Mouse (Mus musculus) heart, adult 11 months (tissue): ENCODE measurements around the gene Fam3a.
A peak's percentile ranks its signal among the peaks of the same experiment; 100 is the strongest.
"Not testable (repeated sequence)": the region's sequence is repeated elsewhere in the genome, so short reads cannot be mapped to it uniquely, and the experiment has no call there.

Experiments used
- DNase-seq: peaks from one replicate; pipeline ENCODE4 v3.0.0; 2022

The Fam3a gene

GRCm38 (mm10) chrX:74392535-74393443 is at the start of gene Fam3a, which contains the start of gene Ikbkg:
Gene Fam3a, minus strand, starts transcription at chrX:74393272.
Gene Ikbkg, plus strand, starts transcription at chrX:74393290.
- DNase-seq = peak; percentile 99

- DNase-seq = peak; percentile 98
Observed at GRCm38 (mm10) chrX:74429290-74429821, 36.3 kb upstream of the Fam3a start.

DNA sequence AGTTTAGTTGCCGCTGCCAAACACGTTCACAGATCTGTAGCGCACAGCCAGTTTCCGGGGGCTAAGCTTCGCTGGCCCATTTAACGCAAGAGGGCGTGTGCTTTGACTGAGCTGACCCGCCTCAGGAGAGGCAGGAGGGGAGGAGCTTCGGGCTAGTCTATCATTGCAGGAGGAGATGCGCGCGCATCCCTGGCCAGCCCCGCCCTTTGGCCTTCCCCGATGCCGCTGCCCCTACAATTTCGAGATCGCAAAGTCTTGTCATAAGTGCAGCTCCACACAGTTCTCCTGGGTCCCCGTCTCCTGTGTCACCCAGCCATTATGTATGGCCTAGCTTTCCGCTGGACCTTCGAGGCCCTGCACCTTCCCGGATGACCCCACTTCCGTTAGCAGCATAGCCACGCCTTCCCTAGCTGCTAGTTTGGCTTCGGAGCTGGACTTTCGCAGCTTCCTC is 35.8 kb upstream of the Fam3a start, which contains the start of gene G6pdx:
Gene G6pdx, minus strand, starts transcription at position 369 of the 451 bp plus-strand sequence.
- peak; percentile 99 for DNase-seq

GRCm38 (mm10) chrX:74428146-74428825 is 35.2 kb upstream of the Fam3a start:
- DNase-seq = no peak

GRCm38 (mm10) chrX:74427116-74427515 is 34.0 kb upstream of the Fam3a start:
- DNase-seq = peak; percentile 83

DNA sequence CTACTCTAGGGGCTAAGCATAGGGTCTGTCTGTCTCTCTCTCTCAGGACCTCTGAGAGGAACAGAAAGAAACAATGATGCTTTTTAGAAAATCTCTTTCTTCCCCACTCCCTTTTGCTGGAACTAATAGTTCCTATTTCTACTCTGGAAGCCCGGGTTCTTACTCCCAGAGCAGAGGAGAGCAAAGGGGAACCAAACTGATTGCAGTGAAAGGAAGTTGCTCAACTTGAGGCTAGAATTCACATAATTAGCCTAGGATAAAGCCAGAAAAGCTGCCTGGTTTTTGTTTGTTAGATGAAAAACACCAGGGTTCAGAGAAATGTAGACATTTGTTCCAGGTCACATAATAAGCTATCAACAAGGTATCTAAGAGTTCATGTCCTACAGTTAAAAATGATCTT is 33.2 kb upstream of the Fam3a start:
- DNase-seq = peak; percentile 80

DNA sequence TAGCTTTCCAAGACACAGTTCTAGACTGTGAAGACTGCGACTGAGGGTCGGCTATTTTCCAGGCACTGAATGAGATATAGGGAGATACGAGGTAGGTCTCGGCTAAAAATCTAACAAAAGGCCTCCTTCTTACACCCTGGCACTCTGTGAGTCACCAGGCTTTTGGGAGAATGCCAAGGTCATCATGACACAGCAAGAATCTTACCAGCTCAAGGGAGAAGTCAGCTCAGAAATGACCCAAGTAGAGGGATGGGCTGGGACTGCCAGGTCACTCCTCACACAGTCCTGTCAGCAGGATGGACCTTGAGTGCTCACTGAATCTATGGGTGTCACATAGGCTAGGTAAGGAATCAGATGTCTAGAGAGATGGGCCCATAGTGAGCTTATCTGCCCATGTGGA is 32.1 kb upstream of the Fam3a start:
- peak; percentile 93 for DNase-seq

DNA sequence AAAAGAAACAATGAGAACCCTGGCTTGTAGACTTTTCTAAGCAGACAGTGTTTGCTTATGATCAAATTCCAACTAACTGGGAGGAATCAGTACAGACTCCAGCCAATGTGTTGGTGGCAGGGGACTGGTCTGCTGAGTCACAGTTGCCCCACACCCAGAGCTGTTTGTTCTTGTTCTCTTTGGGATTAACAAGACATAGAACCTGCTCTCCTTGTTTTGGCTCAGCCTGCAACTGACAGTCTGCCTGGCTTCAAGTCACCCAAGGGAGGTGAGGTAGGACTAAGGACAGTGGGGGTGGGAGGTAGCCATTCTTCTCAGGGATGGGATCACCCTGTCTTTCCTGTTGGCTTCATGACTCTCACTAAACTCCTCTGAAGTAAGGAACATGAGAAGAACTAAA is 31.4 kb upstream of the Fam3a start:
- DNase-seq = peak; percentile 89

DNA sequence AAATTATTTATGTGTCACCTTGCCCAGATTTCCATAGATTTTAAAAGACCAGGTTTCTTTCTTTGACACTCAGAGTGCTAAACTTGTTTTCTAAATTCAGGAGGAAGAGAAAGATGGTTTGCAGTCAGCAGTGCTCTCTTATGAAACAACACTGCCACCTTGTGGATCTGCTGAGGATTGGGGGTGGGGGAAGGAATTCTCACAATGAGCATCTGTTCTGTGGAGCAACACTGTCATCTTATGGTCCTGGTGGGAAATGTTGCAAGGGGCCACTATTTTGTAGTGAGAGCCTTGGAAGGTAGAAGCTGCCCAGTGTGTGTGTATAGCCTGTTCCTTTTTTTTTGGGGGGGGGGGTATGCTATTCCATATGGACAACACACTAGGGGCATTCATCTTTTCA is 20.3 kb upstream of the Fam3a start:
- peak; percentile 95 for DNase-seq

DNA sequence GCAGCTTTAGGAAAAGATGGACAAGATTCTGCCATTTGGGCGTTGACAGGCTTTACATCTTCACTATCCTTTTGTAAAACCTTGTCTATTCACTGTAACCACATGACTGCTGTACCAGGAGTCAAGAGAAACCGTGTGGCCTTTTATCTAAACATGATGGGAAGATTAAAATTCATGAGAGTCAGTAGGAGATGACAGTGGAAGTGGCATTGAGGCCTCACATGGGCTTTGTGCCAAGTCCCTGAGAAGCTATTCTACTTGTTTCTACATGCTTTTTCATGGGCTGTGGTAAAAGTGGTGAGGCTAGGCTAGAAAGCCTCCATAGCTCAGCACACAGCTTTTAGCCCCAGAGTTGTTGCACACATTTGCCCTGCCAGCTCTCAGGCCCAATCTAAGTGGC is 15.3 kb upstream of the Fam3a start:
- no peak for DNase-seq

GRCm38 (mm10) chrX:74400136-74400535 is 7.1 kb upstream of the Fam3a start:
- DNase-seq = no peak

DNA sequence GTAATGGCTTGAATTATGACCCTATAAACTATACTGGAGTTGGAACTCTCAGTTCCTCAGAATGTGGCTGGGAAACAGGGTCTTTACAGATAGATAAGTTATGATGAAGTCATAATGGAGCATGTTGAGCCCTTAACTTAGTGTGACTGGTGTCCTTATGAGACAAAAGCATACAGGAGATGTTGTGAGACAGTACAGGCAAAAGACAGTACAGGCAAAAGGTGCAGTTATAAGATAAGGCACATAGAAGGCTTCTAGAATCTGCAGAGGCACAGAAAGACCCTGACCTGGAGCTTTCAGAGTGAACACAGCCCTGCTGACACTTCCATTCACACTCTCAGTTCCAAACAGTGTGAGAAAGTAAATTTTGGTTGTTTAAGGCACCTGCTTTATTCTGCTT is 4.9 kb downstream of the Fam3a start:
- DNase-seq = no peak

- no peak for DNase-seq
Observed at GRCm38 (mm10) chrX:74384451-74384850, 8.6 kb downstream of the Fam3a start.

DNA sequence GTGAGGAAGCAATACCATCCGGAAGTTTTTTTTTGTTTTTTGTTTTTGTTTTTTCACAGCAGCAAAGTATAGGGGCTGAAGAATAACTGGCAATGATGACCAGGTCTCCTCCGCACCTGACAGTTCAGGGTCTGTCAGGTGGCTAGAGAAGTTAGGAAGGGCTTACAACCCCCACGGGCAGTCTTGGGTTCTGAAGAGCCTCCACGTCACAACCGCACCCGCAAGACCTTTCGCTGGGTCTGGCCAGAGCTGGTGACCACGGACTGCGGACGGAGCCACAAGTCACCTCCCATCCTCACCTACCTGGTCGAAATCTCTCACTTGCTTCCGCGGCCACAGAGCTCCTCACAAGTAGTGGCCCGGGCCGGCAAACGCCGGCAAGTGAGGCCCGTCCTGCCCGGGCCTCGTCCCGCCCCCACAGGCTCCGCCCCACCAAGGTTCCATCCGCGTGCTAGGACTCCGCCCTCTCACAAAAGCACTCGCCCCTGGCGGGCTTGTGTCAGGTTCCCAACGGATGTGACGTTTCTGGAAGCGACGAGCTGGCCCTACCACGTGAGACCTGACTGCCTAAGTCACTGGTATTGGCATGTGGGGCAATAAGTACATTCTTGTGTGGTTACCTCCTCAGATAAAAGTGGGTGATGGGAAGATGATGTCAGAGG is 20.1 kb downstream of the Fam3a start, which contains the start of the genes Ubl4a and Slc10a3:
Gene Ubl4a, minus strand, starts transcription at position 331 of the 662 bp plus-strand sequence.
Gene Slc10a3, minus strand, starts transcription at position 462 of the 662 bp plus-strand sequence.
- peak; percentile 99 for DNase-seq

DNA sequence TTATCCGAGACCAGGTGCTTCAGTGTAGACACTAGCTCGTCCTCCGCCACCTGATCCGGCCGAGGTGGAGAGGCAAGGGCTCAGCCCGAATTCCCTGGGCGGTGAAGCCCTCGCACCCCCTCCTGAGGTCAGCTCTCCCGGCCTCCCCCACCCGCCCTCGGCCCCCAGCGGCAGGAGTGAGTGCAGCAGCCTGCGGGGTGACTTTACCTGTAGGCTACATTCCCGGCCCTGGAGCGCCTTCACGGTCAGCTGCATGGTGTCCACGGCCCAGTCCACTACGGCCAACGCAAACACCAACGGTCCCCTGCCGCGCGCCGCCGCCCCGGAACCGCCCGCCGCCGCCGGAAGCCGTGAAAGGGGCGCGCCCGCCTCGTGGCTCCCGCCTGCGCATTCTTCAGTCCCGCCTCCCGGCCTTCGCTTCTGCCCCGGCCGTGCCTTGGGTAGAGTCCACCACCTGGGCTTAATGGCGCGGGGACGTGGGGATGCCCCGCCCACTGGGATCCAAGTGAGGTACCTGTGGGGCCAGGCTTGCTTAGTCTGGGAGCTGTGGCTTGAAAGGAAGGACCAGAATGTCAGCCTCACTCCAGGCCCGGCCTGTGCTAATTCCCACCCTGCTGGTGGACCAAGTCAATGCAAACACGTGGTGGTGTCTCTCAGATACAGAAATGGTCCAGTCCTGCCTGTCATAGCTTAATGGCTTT is 24.7 kb downstream of the Fam3a start:
- DNase-seq = peak; percentile 97

DNA sequence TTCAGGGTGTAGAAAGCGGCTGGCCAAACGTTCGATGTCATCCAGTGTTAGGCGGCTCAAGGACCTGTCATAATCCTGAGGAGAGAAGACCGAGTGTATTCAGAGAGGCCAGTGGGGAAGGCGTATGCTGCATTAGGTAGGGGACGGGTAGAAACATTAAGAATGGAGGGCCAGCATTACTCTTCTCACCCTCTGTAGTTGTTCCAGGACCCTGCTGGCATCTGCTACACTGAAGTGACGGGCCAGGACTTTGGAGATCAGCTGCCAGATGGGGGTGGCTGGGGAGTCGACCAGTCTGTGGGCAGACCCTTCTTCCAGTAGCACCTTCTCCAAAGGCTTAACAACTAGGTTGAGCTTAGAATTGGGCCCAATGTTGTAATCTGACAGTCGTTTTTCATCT is 25.6 kb downstream of the Fam3a start:
- DNase-seq = peak; percentile 70

GRCm38 (mm10) chrX:74359171-74359570 is 33.9 kb downstream of the Fam3a start:
- no peak for DNase-seq

DNA sequence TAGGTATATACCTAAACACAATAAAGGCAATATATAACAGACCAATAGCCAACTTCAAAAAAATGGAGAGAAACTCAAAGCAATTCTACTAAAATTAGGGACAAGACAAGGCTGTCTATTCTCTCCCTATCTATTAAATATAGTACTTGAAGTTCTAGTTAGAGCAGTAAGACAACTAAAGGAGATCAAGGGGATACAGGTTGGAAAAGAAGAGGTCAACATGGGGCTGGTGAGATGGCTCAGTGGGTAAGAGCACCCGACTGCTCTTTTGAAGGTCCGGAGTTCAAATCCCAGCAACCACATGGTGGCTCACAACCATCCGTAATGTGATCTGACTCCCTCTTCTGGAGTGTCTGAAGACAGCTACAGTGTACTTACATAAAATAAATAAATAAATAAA is 36.0 kb downstream of the Fam3a start:
- not testable (repeated sequence) for DNase-seq

DNA sequence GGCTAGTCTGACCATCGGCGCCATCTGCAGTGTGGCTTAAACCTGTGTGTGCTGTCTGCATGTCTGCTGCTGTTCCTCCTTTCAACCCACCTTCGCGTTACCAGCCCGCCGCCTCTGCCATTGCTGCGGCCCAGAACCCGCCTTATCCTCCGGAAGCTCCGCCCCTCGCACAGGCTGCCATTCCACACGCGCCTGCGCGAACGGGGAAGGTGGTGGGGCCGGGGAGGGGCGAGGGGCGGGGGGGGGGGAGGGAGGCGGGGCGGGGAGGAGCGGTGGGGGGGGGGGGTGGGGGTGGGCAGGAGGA is 39.7 kb downstream of the Fam3a start, which contains the start of gene Lage3:
Gene Lage3, minus strand, starts transcription at position 152 of the 304 bp plus-strand sequence.
- DNase-seq = peak; percentile 99

GRCm38 (mm10) chrX:74352645-74353466 is 40.2 kb downstream of the Fam3a start:
- DNase-seq = no peak
